Mouse (Mus musculus): ENCODE measurements around the gene 1110004F10Rik. TPM values are rescaled to one million over a fixed set of nuclear protein-coding genes. Genes with fewer than 3 reads are reported as not detected.

Gene 1110004F10Rik
- polyA plus RNA-seq, 1 experiment from 2014 or later: 275 TPM

DNA sequence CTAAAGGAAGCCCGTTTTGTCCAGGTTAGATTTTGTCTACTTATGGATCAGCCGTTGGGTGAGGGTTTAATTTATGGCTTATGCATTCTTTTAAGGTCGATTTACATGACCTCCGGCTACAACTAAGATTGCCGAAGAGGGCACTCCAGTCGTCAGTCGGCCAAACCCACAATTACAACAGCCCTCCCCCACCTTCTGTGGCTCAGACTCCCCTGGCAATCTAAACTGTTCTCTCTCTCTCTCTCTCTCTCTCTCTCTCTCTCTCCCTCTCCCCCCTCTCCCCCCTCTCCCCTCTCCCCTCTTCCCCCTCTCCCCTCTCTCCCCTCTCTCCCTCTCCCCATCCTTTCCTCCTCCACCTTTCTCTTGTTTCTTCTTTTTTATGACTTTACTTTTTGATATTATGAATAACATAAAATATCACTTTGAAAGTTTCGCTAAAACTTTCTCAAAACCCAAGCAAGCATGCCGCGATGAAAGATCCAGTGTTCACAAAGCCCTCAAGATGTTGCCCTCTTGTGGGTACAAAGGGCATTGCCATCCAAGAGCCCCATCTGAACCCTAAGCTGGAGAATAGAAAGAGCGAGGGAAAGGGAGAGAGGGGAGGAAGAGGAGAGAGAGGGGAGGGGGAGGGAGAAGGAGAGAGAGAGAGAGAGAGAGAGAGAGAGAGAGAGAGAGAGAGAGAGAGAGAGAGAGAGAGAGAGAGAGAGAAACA lies 6.4 kb upstream of the 1110004F10Rik start:
- peak; percentile 96 for DNase-seq
- Histone ChIP-seq H3K36me3 (ENCODE audit: insufficient read depth) (no peaks in the 10 kb centered on the region), H3K4me3 (ENCODE audit: low read depth, low read length) (peak overlapping the region; percentile 56), H3K4me1 (ENCODE audit: insufficient read depth) (0 out of 2 replicates have a peak, but pooled peaks cover 7% of the 10 kb centered on the region), H3K27ac (ENCODE audit: low read depth) (peak overlapping the region; percentile 90), H3K27me3 (ENCODE audit: insufficient read depth, low read length) (peaks cover 25% of the 10 kb centered on the region), H3K9ac (peak overlapping the region; percentile 76), H3K9me3 (ENCODE audit: low read depth, low read length) (no peaks in the 10 kb centered on the region), H3K4me2 (peak overlapping the region; percentile 98)
- peak; percentile 87 for TF ChIP-seq CTCF (IDR thresholded peaks at IDR 0.05; ENCODE audit: low read depth)
- no peak; the same call in 1 of the 2 replicates for ATAC-seq (ENCODE audit: insufficient read depth)
- WGBS: under 1% methylated on average over 11 of the region's 11 CpGs

DNA sequence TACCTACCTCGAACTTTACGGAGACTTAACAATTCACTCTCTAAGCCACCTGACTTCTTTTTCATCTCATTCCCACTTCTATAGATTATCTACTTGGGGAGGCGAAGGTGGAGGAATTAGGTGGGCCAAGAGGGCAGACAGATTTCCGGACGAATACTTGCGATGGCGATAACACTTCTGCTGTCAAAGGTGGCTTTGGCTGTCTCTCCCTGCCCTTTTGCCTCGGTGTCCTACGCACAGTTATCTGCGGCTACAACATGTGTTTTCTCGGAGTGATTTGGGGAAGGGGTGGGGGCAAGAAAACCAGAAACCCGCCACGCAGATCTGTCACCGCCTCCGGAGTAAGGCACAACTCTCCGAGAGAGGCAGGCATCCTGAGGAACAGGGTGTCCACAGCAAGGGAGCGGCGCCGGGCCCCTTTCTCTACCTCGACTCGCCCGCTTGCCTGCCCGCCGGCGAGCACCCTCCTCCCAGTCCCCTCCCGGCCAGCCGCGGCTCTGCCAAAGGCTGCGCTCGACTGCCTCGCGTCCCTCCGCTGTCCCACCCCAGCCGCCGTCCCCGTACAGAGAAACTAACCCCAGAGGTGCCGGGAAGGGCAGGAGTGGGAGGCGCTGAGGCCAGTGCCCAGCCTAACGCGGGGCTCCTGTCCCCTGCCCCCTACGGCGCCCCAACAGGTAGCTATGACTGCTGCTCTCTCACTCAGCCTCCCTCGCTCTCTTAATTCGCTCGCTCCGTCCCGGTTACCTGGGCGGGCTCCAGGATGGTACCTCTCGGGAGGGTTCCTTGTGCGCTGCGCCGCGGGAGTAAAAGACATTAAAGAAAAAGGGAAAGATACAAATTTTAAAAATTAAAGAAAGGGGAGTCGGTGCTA lies 5.6 kb upstream of the 1110004F10Rik start:
- WGBS: 0% methylated on average over 54 of the region's 54 CpGs
- ATAC-seq (ENCODE audit: insufficient read depth) (peak; percentile 45), DNase-seq (peak; percentile 68)
- H3K9ac ChIP-seq: peak overlapping the region; percentile 59
- H3K27me3 ChIP-seq (ENCODE audit: insufficient read depth, low read length): peaks cover 30% of the 10 kb centered on the region
- peak overlapping the region; percentile 98 for H3K4me2 ChIP-seq
- 0 out of 2 replicates have a peak, but pooled peaks cover 7% of the 10 kb centered on the region for H3K4me1 ChIP-seq (ENCODE audit: insufficient read depth)
- no peak; the same call in 1 of the 2 replicates for TF ChIP-seq CTCF (IDR thresholded peaks at IDR 0.05; ENCODE audit: low read depth)
- H3K9me3 ChIP-seq (ENCODE audit: low read depth, low read length): no peaks in the 10 kb centered on the region
- peak overlapping the region; percentile 86 for H3K27ac ChIP-seq (ENCODE audit: low read depth)
- no peaks in the 10 kb centered on the region for H3K36me3 ChIP-seq (ENCODE audit: insufficient read depth)
- peak overlapping the region; percentile 56 for H3K4me3 ChIP-seq (ENCODE audit: low read depth, low read length)

DNA sequence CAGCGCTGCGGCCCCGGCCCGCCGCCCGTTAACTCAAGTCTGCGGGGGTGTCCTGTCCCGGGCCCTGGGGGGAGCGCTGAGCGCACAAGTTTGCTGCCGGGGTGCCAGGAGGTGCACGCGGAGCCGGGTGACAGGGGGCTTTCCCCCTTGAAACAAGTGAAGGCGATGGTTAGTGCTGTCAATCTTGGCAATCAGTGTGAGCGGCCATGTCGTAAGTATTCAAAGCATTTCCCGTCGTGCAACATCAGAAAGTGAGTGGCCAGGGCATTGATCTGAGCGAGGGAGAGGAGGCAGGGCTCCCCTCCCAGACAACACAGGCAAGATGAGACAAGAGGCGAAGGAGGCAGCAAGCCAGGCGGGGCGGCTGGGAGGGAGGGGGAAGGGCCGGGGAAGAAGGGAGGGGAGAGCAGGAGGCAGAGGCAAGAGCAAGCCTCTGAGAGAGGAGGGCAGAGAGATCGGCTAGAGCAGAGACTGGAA lies 4.9 kb upstream of the 1110004F10Rik start:
- peak overlapping the region; percentile 98 for H3K4me2 ChIP-seq
- peaks cover 36% of the 10 kb centered on the region for H3K27me3 ChIP-seq (ENCODE audit: insufficient read depth, low read length)
- TF ChIP-seq CTCF (IDR thresholded peaks at IDR 0.05; ENCODE audit: low read depth): no peak
- peak overlapping the region; percentile 59 for H3K9ac ChIP-seq
- H3K9me3 ChIP-seq (ENCODE audit: low read depth, low read length): no peaks in the 10 kb centered on the region
- ATAC-seq (ENCODE audit: insufficient read depth): peak; percentile 45
- DNase-seq: peak; percentile 74
- under 1% methylated on average over 25 of the region's 25 CpGs for WGBS
- peak overlapping the region; percentile 86 for H3K27ac ChIP-seq (ENCODE audit: low read depth)
- peak overlapping the region; percentile 56 for H3K4me3 ChIP-seq (ENCODE audit: low read depth, low read length)
- no peaks in the 10 kb centered on the region for H3K36me3 ChIP-seq (ENCODE audit: insufficient read depth)
- 0 out of 2 replicates have a peak, but pooled peaks cover 7% of the 10 kb centered on the region for H3K4me1 ChIP-seq (ENCODE audit: insufficient read depth)

DNA sequence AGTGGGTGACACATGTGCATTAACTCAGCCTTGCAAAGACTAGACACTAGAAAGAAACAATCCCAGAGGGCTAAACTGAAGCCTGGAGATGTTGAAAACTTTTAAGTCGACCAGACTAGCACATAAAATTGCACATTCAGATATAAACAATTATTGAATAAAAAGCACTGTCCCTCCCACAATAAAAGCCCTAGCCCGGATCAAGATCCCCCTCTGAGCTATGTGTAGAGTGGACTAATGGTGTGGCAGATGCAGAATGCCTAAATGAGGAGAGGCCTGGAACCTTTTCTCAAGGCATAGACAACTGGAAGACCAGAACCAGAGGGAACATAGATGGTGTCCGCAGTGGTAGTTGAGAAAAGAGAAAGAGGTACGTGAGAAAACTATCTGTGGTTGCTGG lies 3.7 kb upstream of the 1110004F10Rik start:
- Histone ChIP-seq H3K4me1 (ENCODE audit: insufficient read depth) (0 out of 2 replicates have a peak, but pooled peaks cover 7% of the 10 kb centered on the region), H3K4me3 (ENCODE audit: low read depth, low read length) (no peak overlapping the region), H3K27ac (ENCODE audit: low read depth) (no peak overlapping the region), H3K36me3 (ENCODE audit: insufficient read depth) (no peaks in the 10 kb centered on the region), H3K9ac (no peak overlapping the region), H3K4me2 (no peak overlapping the region), H3K27me3 (ENCODE audit: insufficient read depth, low read length) (peaks cover 42% of the 10 kb centered on the region), H3K9me3 (ENCODE audit: low read depth, low read length) (no peaks in the 10 kb centered on the region)
- no peak for TF ChIP-seq CTCF (IDR thresholded peaks at IDR 0.05; ENCODE audit: low read depth)
- no peak for DNase-seq
- ATAC-seq (ENCODE audit: insufficient read depth): no peak
- 62% methylated on average over 4 of the region's 4 CpGs for WGBS

DNA sequence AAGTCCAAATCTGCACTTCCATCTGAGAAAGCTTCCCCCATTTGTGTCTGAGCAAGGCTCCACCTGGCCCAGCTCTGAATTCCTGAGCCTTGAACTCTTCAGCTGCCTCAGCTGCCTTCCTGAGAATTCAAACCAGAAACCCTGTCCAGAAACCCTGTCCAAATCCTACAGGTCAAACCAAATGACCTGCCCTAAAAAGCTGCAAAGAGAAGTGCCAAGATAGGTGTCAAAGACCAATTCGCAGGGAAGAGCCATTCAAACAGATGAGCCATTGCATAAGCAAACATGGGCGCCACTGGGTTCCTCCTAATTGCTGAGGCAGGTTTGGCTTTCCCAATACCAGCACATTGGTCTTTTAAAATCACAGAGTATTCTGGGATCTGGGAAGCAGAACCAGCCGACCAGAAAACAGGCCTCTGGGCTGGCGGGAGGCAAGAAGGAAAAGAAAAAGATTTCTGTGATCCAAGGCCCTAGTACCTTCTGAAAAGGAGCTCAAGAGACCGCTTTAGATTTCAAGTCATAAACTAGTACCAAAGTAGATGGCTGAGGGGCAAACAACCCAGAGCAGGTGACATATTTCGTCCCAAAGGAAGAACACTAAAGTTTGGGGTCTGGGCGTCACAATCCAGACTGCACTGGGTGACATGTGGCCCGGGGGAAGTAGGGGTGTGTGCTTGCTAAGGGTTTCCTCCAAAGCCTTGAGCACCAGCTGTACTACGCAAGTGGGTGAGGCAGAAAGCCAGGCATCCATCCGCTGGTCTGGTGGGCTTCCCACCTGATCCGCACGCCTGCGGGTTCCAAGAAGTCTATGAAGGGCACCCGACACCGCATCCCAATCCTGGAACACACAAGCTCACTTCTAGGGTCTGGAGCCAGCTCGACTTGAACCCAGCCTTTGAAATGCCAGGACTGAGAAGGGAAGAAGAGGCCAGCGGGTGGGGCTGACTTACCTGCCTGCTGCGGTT lies 2.3 kb upstream of the 1110004F10Rik start:
- WGBS: 42% methylated on average over 18 of the region's 18 CpGs
- Histone ChIP-seq H3K9ac (no peak overlapping the region), H3K27me3 (ENCODE audit: insufficient read depth, low read length) (peaks cover 45% of the 10 kb centered on the region), H3K4me1 (ENCODE audit: insufficient read depth) (no peaks in the 10 kb centered on the region), H3K27ac (ENCODE audit: low read depth) (no peak overlapping the region), H3K36me3 (ENCODE audit: insufficient read depth) (no peaks in the 10 kb centered on the region), H3K4me2 (peak overlapping the region; percentile 25; the same call in 1 of the 2 replicates), H3K4me3 (ENCODE audit: low read depth, low read length) (no peak overlapping the region), H3K9me3 (ENCODE audit: low read depth, low read length) (no peaks in the 10 kb centered on the region)
- TF ChIP-seq CTCF (IDR thresholded peaks at IDR 0.05; ENCODE audit: low read depth): no peak
- DNase-seq (no peak), ATAC-seq (ENCODE audit: insufficient read depth) (no peak)

DNA sequence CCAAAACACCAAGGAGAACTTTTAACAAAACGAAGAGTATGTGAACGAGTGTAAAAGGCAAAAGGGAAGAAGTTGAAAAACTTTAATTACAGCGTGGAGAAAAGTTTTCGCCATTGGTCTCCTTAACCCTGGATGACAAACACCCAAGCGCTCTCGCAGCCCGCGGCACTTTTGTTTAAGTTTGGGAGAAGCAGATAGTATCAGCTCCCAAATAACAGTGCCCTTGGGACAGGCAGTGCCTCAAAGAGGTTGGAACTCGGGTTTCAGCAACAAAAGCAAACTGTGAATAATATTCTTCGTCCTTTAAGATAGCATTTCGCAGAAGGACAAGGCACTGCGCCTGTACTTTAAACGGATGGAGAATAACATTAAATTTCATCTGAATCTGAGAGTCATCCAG lies 1.2 kb upstream of the 1110004F10Rik start:
- no peak for TF ChIP-seq CTCF (IDR thresholded peaks at IDR 0.05; ENCODE audit: low read depth)
- no peak overlapping the region for H3K27ac ChIP-seq (ENCODE audit: low read depth)
- peak overlapping the region; percentile 99 for H3K4me2 ChIP-seq
- no peak overlapping the region for H3K9ac ChIP-seq
- WGBS: 2% methylated on average over 13 of the region's 13 CpGs
- H3K36me3 ChIP-seq (ENCODE audit: insufficient read depth): no peaks in the 10 kb centered on the region
- DNase-seq: peak; percentile 35
- no peak for ATAC-seq (ENCODE audit: insufficient read depth)
- peaks cover 45% of the 10 kb centered on the region for H3K27me3 ChIP-seq (ENCODE audit: insufficient read depth, low read length)
- H3K4me1 ChIP-seq (ENCODE audit: insufficient read depth): no peaks in the 10 kb centered on the region
- peak overlapping the region; percentile 50 for H3K4me3 ChIP-seq (ENCODE audit: low read depth, low read length)
- no peaks in the 10 kb centered on the region for H3K9me3 ChIP-seq (ENCODE audit: low read depth, low read length)

Data from lung, embryonic 14.5 days (tissue).